In the genomic region with DNA sequence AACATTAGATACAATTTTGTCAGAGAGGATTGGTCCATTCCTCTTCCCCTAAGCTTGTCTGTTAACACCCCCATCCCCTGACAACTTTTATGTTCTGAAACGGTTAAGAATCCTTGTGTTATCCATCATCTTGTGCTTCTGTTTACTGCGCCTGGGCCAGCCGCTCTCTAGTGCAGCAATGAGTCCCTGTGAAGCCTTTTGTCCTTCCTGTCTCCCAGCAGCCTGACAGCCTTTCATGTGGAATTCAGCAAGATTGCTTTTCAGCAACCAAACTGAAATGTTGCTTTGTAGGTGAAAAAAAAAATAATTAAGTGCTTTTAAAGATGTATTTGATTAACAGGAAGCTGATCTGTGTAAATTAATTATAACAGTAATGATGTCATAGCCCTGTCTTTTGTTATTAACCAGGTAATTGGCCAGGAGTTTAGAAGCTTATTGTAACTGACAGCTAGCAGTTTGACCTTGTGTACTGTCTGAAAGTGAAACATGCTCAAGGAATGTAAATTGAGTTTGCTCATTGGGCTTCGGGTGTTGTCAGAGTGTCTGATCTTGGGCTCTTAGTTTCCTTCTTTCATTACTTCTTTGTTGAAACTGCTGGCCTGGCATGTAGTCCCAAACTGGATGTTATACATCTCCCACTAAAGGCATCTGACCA, we compare ENCODE assay signal across 16 mouse cellular contexts. TPM values are rescaled to one million over a fixed set of nuclear protein-coding genes. Genes with fewer than 3 reads are reported as not detected.
DNase-seq lines count a peak whose midpoint lies in the region; ATAC-seq lines count a peak whose summit lies in the region.
"Had no signal": no experiment of that assay in that cellular context is flagged by ENCODE, and none has a peak within 500 bp of the region (broad histone marks: within the 10 kb centered on the region; RNA-seq: fewer than 3 reads in every experiment).

No protein-coding gene starts in this region.

- no peak overlapping the region for H3K27ac ChIP-seq in embryonic facial prominence, embryonic 14.5 days (replicated peaks; ENCODE audit: low read depth, low read length)
- no peak overlapping the region for H3K27ac ChIP-seq in hindbrain, embryonic 16.5 days (ENCODE audit: low read depth, low read length)
- no peak overlapping the region for H3K27ac ChIP-seq in intestine, embryonic 15.5 days
- H3K27ac ChIP-seq: gastrocnemius, adult 2 months had no signal

- no peaks in the 10 kb centered on the region for H3K9me3 ChIP-seq in embryonic facial prominence, embryonic 14.5 days (ENCODE audit: control insufficient read depth, low read length)
- H3K9me3 ChIP-seq in hindbrain, embryonic 16.5 days (ENCODE audit: control insufficient read depth, low read length): no peaks in the 10 kb centered on the region
- no peaks in the 10 kb centered on the region for H3K9me3 ChIP-seq in intestine, embryonic 15.5 days

- no peaks in the 10 kb centered on the region for H3K27me3 ChIP-seq in embryonic facial prominence, embryonic 14.5 days (replicated peaks; ENCODE audit: control insufficient read depth, insufficient read depth, low read length)
- H3K27me3 ChIP-seq in hindbrain, embryonic 16.5 days (replicated peaks; ENCODE audit: control insufficient read depth, insufficient read depth, low read length): no peaks in the 10 kb centered on the region
- no peaks in the 10 kb centered on the region for H3K27me3 ChIP-seq in intestine, embryonic 15.5 days (replicated peaks)

- no peak overlapping the region for H3K4me2 ChIP-seq in embryonic facial prominence, embryonic 14.5 days (ENCODE audit: low read depth, low read length)
- no peak overlapping the region for H3K4me2 ChIP-seq in hindbrain, embryonic 16.5 days (ENCODE audit: low read length)
- no peak overlapping the region for H3K4me2 ChIP-seq in intestine, embryonic 15.5 days (replicated peaks)
- H3K4me2 ChIP-seq: heart, embryonic 11.5 days had no signal

- peak; percentile 8 for DNase-seq in adrenal gland, postnatal 14 days
- DNase-seq in adrenal gland, postnatal 10 days: no peak
- DNase-seq in 3T3-L1 (ENCODE audit: low read depth, low spot score): peak; percentile 65
- DNase-seq in embryonic facial prominence, embryonic 14.5 days (ENCODE audit: low spot score): peak; percentile 10
- DNase-seq in cerebellum, postnatal 25 days: no peak
- DNase-seq: gastrocnemius, adult 2 months; heart, postnatal 4 days; kidney, postnatal 14 days; liver, postnatal 0 days had no signal

- H3K4me3 ChIP-seq in embryonic facial prominence, embryonic 14.5 days (ENCODE audit: low read depth, low read length): no peak overlapping the region
- H3K4me3 ChIP-seq in hindbrain, embryonic 16.5 days (ENCODE audit: low read length): no peak overlapping the region
- no peak overlapping the region for H3K4me3 ChIP-seq in intestine, embryonic 15.5 days (replicated peaks)
- H3K4me3 ChIP-seq: erythroblast, embryonic 14.5 days; gastrocnemius, adult 2 months had no signal

- 0 out of 2 replicates have a peak, but pooled peaks cover 3% of the 10 kb centered on the region for H3K4me1 ChIP-seq in embryonic facial prominence, embryonic 14.5 days (ENCODE audit: control insufficient read depth, insufficient read depth, low read length)
- peaks cover 10% of the 10 kb centered on the region for H3K4me1 ChIP-seq in hindbrain, embryonic 16.5 days (ENCODE audit: control insufficient read depth, insufficient read depth, low read depth, low read length)
- H3K4me1 ChIP-seq in intestine, embryonic 15.5 days (replicated peaks): no peaks in the 10 kb centered on the region

- 25% methylated on average over 4 of the region's 4 CpGs for WGBS in embryonic facial prominence, embryonic 14.5 days
- 12% methylated on average over 4 of the region's 4 CpGs for WGBS in hindbrain, embryonic 16.5 days
- WGBS in intestine, embryonic 15.5 days: 30% methylated on average over 4 of the region's 4 CpGs

- no peak overlapping the region for H3K9ac ChIP-seq in embryonic facial prominence, embryonic 14.5 days (ENCODE audit: low read depth, low read length)
- peak overlapping the region; percentile 49 for H3K9ac ChIP-seq in hindbrain, embryonic 16.5 days (ENCODE audit: low read depth, low read length)
- H3K9ac ChIP-seq in intestine, embryonic 15.5 days: no peak overlapping the region
- H3K9ac ChIP-seq: liver, postnatal 0 days had no signal

- no peak for ATAC-seq in embryonic facial prominence, embryonic 14.5 days (ENCODE audit: low read depth)
- ATAC-seq in hindbrain, embryonic 16.5 days: no peak
- no peak for ATAC-seq in erythroblast, adult 5-6 weeks (replicated peaks; ENCODE audit: low FRiP score, poor library complexity, severe bottlenecking)
- no peak for ATAC-seq in intestine, embryonic 15.5 days
- ATAC-seq: activated CD4-positive, CD25-positive, alpha-beta regulatory T cell, adult 4 months; liver, postnatal 0 days had no signal

- no peaks in the 10 kb centered on the region for H3K36me3 ChIP-seq in embryonic facial prominence, embryonic 14.5 days (ENCODE audit: control insufficient read depth, insufficient read depth, low read length)
- no peaks in the 10 kb centered on the region for H3K36me3 ChIP-seq in hindbrain, embryonic 16.5 days (ENCODE audit: control insufficient read depth, insufficient read depth, low read length)
- H3K36me3 ChIP-seq in intestine, embryonic 15.5 days: no peaks in the 10 kb centered on the region

RNA-seq across cellular contexts. Expression of a gene that starts 8.0 kb away (rescaled TPM):
- 23.0 and 23.2 TPM in 2 replicates for total RNA-seq in adrenal gland, postnatal 14 days (2021)
- 10 to 100 TPM; 20.4 to 21.2 TPM for total RNA-seq in adrenal gland, postnatal 10 days (2021)
- polyA plus RNA-seq in embryonic facial prominence, embryonic 14.5 days (2014; fragmentation: Nextera tagmentation; extraction: Ambion mirVana): 6.7 and 6.8 TPM in 2 replicates
- 3.8 and 4.5 TPM in 2 replicates for polyA plus RNA-seq in hindbrain, embryonic 16.5 days (2015; fragmentation: Nextera tagmentation; extraction: Ambion mirVana)
- 3.6 and 5.2 TPM in 2 replicates for total RNA-seq in erythroblast, adult 5-6 weeks (2015; ENCODE audit: low replicate concordance)
- total RNA-seq in erythroblast, adult 5-6 weeks (2017; ENCODE audit: low replicate concordance): 4.6 and 7.6 TPM in 2 replicates
- 9.8 and 10.2 TPM in 2 replicates for polyA plus RNA-seq in intestine, embryonic 15.5 days (2015; fragmentation: Nextera tagmentation; extraction: Ambion mirVana)

RNA-seq across cellular contexts. Expression of a gene that starts 33.0 kb away (rescaled TPM):
- total RNA-seq in adrenal gland, postnatal 14 days (2021): 12.5 and 15.0 TPM in 2 replicates
- total RNA-seq in adrenal gland, postnatal 10 days (2021): 10 to 100 TPM; 17.0 to 24.9 TPM
- polyA plus RNA-seq in embryonic facial prominence, embryonic 14.5 days (2014; fragmentation: Nextera tagmentation; extraction: Ambion mirVana): 14.8 and 16.1 TPM in 2 replicates
- polyA plus RNA-seq in hindbrain, embryonic 16.5 days (2015; fragmentation: Nextera tagmentation; extraction: Ambion mirVana): 7.2 and 9.6 TPM in 2 replicates
- total RNA-seq in erythroblast, adult 5-6 weeks (2015; ENCODE audit: low replicate concordance): 0.42 TPM in 1 of 2 replicates, not detected in the other
- not detected in 2 replicates for total RNA-seq in erythroblast, adult 5-6 weeks (2017; ENCODE audit: low replicate concordance)
- 2.7 and 3.3 TPM in 2 replicates for polyA plus RNA-seq in intestine, embryonic 15.5 days (2015; fragmentation: Nextera tagmentation; extraction: Ambion mirVana)
- total RNA-seq: megakaryocyte progenitor cell, adult 5-6 weeks had no signal
- polyA plus RNA-seq: activated CD4-positive, CD25-positive, alpha-beta regulatory T cell, adult 4 months had no signal

Comparison
In these comparisons a context has a peak if more than half of its experiments do, and no peak if none do; other contexts are left out.
1. DNase-seq: peak in adrenal gland, postnatal 14 days (single experiment), 3T3-L1 (single experiment) and embryonic facial prominence, embryonic 14.5 days (single experiment); none in adrenal gland, postnatal 10 days (single experiment) and cerebellum, postnatal 25 days (0 of 2).